In the genomic region with DNA sequence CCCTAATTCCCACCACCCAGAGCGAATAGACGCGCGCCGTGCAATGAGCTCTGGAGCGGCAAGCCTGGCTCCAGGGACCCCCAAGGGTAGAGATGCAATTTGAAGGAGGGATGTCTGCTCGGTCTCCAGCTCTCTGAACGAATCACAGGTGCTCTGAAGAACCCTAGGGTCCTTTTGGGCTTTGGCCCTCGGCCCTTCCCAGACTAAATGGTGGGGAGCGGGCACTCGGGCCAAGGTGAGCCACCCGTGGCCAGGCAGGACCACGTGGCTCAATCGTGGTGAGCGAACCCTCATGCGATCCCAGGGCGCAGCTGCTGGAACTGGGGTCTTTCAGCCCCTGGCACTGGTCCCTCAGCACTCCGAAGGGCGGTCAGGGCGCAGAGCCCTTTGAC, we compare ENCODE assay signal across 8 mouse cellular contexts. TPM values are rescaled to one million over a fixed set of nuclear protein-coding genes. Genes with fewer than 3 reads are reported as not detected.
A peak's percentile ranks its signal among the peaks of the same experiment; 100 is the strongest.
DNase-seq lines count a peak whose midpoint lies in the region; ATAC-seq and TF ChIP-seq lines count a peak whose summit lies in the region.

No protein-coding gene starts in this region.

- WGBS in heart, embryonic 13.5 days, result under 1% methylated on average over 20 of the region's 20 CpGs
- under 1% methylated on average over 20 of the region's 20 CpGs for WGBS in embryonic facial prominence, embryonic 10.5 days
- 3% methylated on average over 20 of the region's 20 CpGs for WGBS in intestine, postnatal 0 days
- WGBS in midbrain, embryonic 16.5 days, result 1% methylated on average over 20 of the region's 20 CpGs
- WGBS in thymus, adult 2 months, result 8% methylated on average over 20 of the region's 20 CpGs

- H3K27ac ChIP-seq in heart, embryonic 13.5 days (replicated peaks), result peak overlapping the region; percentile 97
- H3K27ac ChIP-seq in embryonic facial prominence, embryonic 10.5 days (replicated peaks), result peak overlapping the region; percentile 98
- no peak overlapping the region for H3K27ac ChIP-seq in intestine, postnatal 0 days (ENCODE audit: low read depth, low read length)
- no peak overlapping the region for H3K27ac ChIP-seq in midbrain, embryonic 16.5 days (ENCODE audit: low read length)
- no peak overlapping the region for H3K27ac ChIP-seq in thymus, adult 2 months (ENCODE audit: control insufficient read depth, insufficient read depth, low read length)

- no peaks in the 10 kb centered on the region for H3K9me3 ChIP-seq in heart, embryonic 13.5 days
- H3K9me3 ChIP-seq in embryonic facial prominence, embryonic 10.5 days, result no peaks in the 10 kb centered on the region
- no peaks in the 10 kb centered on the region for H3K9me3 ChIP-seq in intestine, postnatal 0 days (ENCODE audit: control insufficient read depth)
- H3K9me3 ChIP-seq in midbrain, embryonic 16.5 days (replicated peaks; ENCODE audit: control insufficient read depth, low read length, poor library complexity, severe bottlenecking), result no peaks in the 10 kb centered on the region

- no peak for TF ChIP-seq POLR2A in thymus, adult 2 months (IDR thresholded peaks at IDR 0.05; ENCODE audit: control insufficient read depth, extremely low read depth, insufficient read depth, low read length, poor library complexity)

- peak overlapping the region; percentile 85 for H3K4me3 ChIP-seq in heart, embryonic 13.5 days
- peak overlapping the region; percentile 77 for H3K4me3 ChIP-seq in embryonic facial prominence, embryonic 10.5 days
- peak overlapping the region; percentile 57 for H3K4me3 ChIP-seq in intestine, postnatal 0 days (ENCODE audit: low read depth, low read length)
- H3K4me3 ChIP-seq in midbrain, embryonic 16.5 days (ENCODE audit: low read depth, low read length), result peak overlapping the region; percentile 54
- no peak overlapping the region for H3K4me3 ChIP-seq in thymus, adult 2 months (ENCODE audit: control insufficient read depth, insufficient read depth, low read length)

- DNase-seq in heart, postnatal 10 days, result no peak
- DNase-seq in embryonic facial prominence, embryonic 10.5 days (ENCODE audit: low spot score), result no peak
- no peak for DNase-seq in ovary, postnatal 36 days (ENCODE audit: low spot score)
- no peak for DNase-seq in thymus, adult 2 months
- DNase-seq in urinary bladder, adult 18-20 months (ENCODE audit: low spot score in 2 of 2), result no peak

- no peak for TF ChIP-seq CTCF in intestine, postnatal 0 days (IDR thresholded peaks at IDR 0.05; ENCODE audit: low read depth)
- TF ChIP-seq CTCF in thymus, adult 2 months (IDR thresholded peaks at IDR 0.05; ENCODE audit: borderline replicate concordance, control insufficient read depth, extremely low read depth, insufficient read depth, low read length, poor library complexity), result no peak

- no peaks in the 10 kb centered on the region for H3K36me3 ChIP-seq in heart, embryonic 13.5 days
- peaks cover 2% of the 10 kb centered on the region; the same call in 1 of the 2 replicates for H3K36me3 ChIP-seq in embryonic facial prominence, embryonic 10.5 days (replicated peaks)
- H3K36me3 ChIP-seq in intestine, postnatal 0 days (ENCODE audit: control insufficient read depth, insufficient read depth), result no peaks in the 10 kb centered on the region
- H3K36me3 ChIP-seq in midbrain, embryonic 16.5 days (ENCODE audit: control insufficient read depth, insufficient read depth, low read length), result no peaks in the 10 kb centered on the region
- no peaks in the 10 kb centered on the region for H3K36me3 ChIP-seq in thymus, adult 2 months (ENCODE audit: control insufficient read depth, insufficient read depth, low read length)

- H3K4me1 ChIP-seq in heart, embryonic 13.5 days, result peaks cover 30% of the 10 kb centered on the region
- H3K4me1 ChIP-seq in embryonic facial prominence, embryonic 10.5 days, result peaks cover 48% of the 10 kb centered on the region
- peaks cover 22% of the 10 kb centered on the region for H3K4me1 ChIP-seq in intestine, postnatal 0 days (replicated peaks; ENCODE audit: control insufficient read depth, insufficient read depth, low read length)
- H3K4me1 ChIP-seq in midbrain, embryonic 16.5 days (ENCODE audit: control insufficient read depth, insufficient read depth, low read length), result peaks cover 51% of the 10 kb centered on the region
- H3K4me1 ChIP-seq in thymus, adult 2 months (replicated peaks; ENCODE audit: control insufficient read depth, insufficient read depth, low read length), result peaks cover 18% of the 10 kb centered on the region

- H3K9ac ChIP-seq in heart, embryonic 13.5 days, result peak overlapping the region; percentile 89
- no peak overlapping the region for H3K9ac ChIP-seq in intestine, postnatal 0 days (ENCODE audit: low read depth, low read length)
- H3K9ac ChIP-seq in midbrain, embryonic 16.5 days (ENCODE audit: low read depth, low read length), result peak overlapping the region; percentile 64

- no peak for ATAC-seq in heart, embryonic 13.5 days (ENCODE audit: extremely low read depth, insufficient number of reproducible peaks, low FRiP score, low TSS enrichment)
- ATAC-seq in intestine, postnatal 0 days, result no peak
- ATAC-seq in midbrain, embryonic 16.5 days, result no peak

- H3K27me3 ChIP-seq in heart, embryonic 13.5 days (replicated peaks), result 0 out of 2 replicates have a peak, but pooled peaks cover 3% of the 10 kb centered on the region
- H3K27me3 ChIP-seq in embryonic facial prominence, embryonic 10.5 days (replicated peaks; ENCODE audit: low read depth, poor library complexity, severe bottlenecking), result no peaks in the 10 kb centered on the region
- H3K27me3 ChIP-seq in intestine, postnatal 0 days (replicated peaks; ENCODE audit: control insufficient read depth, insufficient read depth, low read length), result peaks cover 9% of the 10 kb centered on the region; the same call in 1 of the 2 replicates
- H3K27me3 ChIP-seq in midbrain, embryonic 16.5 days (ENCODE audit: control insufficient read depth, insufficient read depth, low read depth, low read length), result peaks cover 42% of the 10 kb centered on the region
- peaks cover 19% of the 10 kb centered on the region for H3K27me3 ChIP-seq in thymus, adult 2 months (ENCODE audit: control insufficient read depth, insufficient read depth, low read length)

- intact Hi-C loops in heart, postnatal 10 days (cut with DNase I), result no loop called here

- peak overlapping the region; percentile 97 for H3K4me2 ChIP-seq in heart, embryonic 13.5 days
- H3K4me2 ChIP-seq in intestine, postnatal 0 days (replicated peaks; ENCODE audit: low read depth), result peak overlapping the region; percentile 92
- peak overlapping the region; percentile 99 for H3K4me2 ChIP-seq in midbrain, embryonic 16.5 days (ENCODE audit: low read length)

RNA-seq across cellular contexts. Expression of a gene that starts 3.0 kb away (rescaled TPM):
- polyA plus RNA-seq in heart, embryonic 13.5 days (2015; fragmentation: Nextera tagmentation; extraction: Ambion mirVana), result 52.6 and 67.5 TPM in 2 replicates
- 100 to 1,000 TPM in 1 of 2 experiments, 10 to 100 TPM in 1; 89.8 to 102 TPM for total RNA-seq in heart, postnatal 10 days (2021)
- polyA plus RNA-seq in embryonic facial prominence, embryonic 10.5 days (2016; fragmentation: Nextera tagmentation; extraction: Ambion mirVana), result 191 and 194 TPM in 2 replicates
- polyA plus RNA-seq in intestine, postnatal 0 days (2015; fragmentation: Nextera tagmentation; extraction: Ambion mirVana), result 41.5 and 42.9 TPM in 2 replicates
- polyA plus RNA-seq in midbrain, embryonic 16.5 days (2015; fragmentation: Nextera tagmentation; extraction: Ambion mirVana), result 21.5 and 31.5 TPM in 2 replicates
- polyA plus RNA-seq in thymus, adult 2 months (2012; rRNA removed), result 14.4 and 21.7 TPM in 2 replicates

RNA-seq across cellular contexts. Expression of a gene that starts 27.8 kb away (rescaled TPM):
- polyA plus RNA-seq in heart, embryonic 13.5 days (2015; fragmentation: Nextera tagmentation; extraction: Ambion mirVana), result 19.7 and 21.3 TPM in 2 replicates
- total RNA-seq in heart, postnatal 10 days (2021), result 10 to 100 TPM; 13.6 to 16.2 TPM
- 25.4 and 26.0 TPM in 2 replicates for polyA plus RNA-seq in embryonic facial prominence, embryonic 10.5 days (2016; fragmentation: Nextera tagmentation; extraction: Ambion mirVana)
- 16.2 and 21.1 TPM in 2 replicates for polyA plus RNA-seq in intestine, postnatal 0 days (2015; fragmentation: Nextera tagmentation; extraction: Ambion mirVana)
- polyA plus RNA-seq in midbrain, embryonic 16.5 days (2015; fragmentation: Nextera tagmentation; extraction: Ambion mirVana), result 31.1 and 36.0 TPM in 2 replicates
- 23.5 and 26.6 TPM in 2 replicates for polyA plus RNA-seq in thymus, adult 2 months (2012; rRNA removed)

RNA-seq across cellular contexts. Expression of a gene that starts 46.4 kb away (rescaled TPM):
- polyA plus RNA-seq in heart, embryonic 13.5 days (2015; fragmentation: Nextera tagmentation; extraction: Ambion mirVana), result 0.11 TPM in 1 of 2 replicates, not detected in the other
- not detected for total RNA-seq in heart, postnatal 10 days (2021)
- 17.5 and 19.7 TPM in 2 replicates for polyA plus RNA-seq in embryonic facial prominence, embryonic 10.5 days (2016; fragmentation: Nextera tagmentation; extraction: Ambion mirVana)
- 51.7 and 76.9 TPM in 2 replicates for polyA plus RNA-seq in intestine, postnatal 0 days (2015; fragmentation: Nextera tagmentation; extraction: Ambion mirVana)
- polyA plus RNA-seq in midbrain, embryonic 16.5 days (2015; fragmentation: Nextera tagmentation; extraction: Ambion mirVana), result 19.0 and 35.9 TPM in 2 replicates
- 0.40 and 0.42 TPM in 2 replicates for polyA plus RNA-seq in thymus, adult 2 months (2012; rRNA removed)

Comparison
In these comparisons a context has a peak if more than half of its experiments do, and no peak if none do; other contexts are left out.
1. H3K27ac ChIP-seq: peak in heart, embryonic 13.5 days (single experiment) and embryonic facial prominence, embryonic 10.5 days (single experiment); none in intestine, postnatal 0 days (single experiment), midbrain, embryonic 16.5 days (single experiment) and thymus, adult 2 months (single experiment).
2. RNA of a gene that starts 46.4 kb away (polyA plus RNA-seq): 51.7 to 76.9 TPM in intestine, postnatal 0 days, 17.5 to 19.7 TPM in embryonic facial prominence, embryonic 10.5 days and 19.0 to 35.9 TPM in midbrain, embryonic 16.5 days; 0.40 to 0.42 TPM in thymus, adult 2 months and 0.11 TPM in heart, embryonic 13.5 days; every median in the first group is over 10 times any median in the second.
3. Peak in every context shown above with its lines, with median percentiles within 50 percentile points of each other: H3K4me2 ChIP-seq.